Mouse (Mus musculus) gastrocnemius, postnatal 4 days (tissue): ENCODE measurements around the gene Ppp1r14a. TPM values are rescaled to one million over a fixed set of nuclear protein-coding genes. Genes with fewer than 3 reads are reported as not detected.

Experiments used
- DNase-seq, 2 experiments: peaks; one replicate each; pipeline ENCODE4 v3.0.0; 2021 to 2022; ENCODE audit warnings: low spot score in 2 of 2, mixed read lengths in 2 of 2
- total RNA-seq, 2 experiments: library from RNA; stranded (reverse); gene quantifications; 2 replicates each; pipeline ENCODE4 v1.2.3; 2021

The Ppp1r14a gene
- total RNA-seq, 2 experiments from 2014 or later, result 16.0 to 16.9 TPM

DNA sequence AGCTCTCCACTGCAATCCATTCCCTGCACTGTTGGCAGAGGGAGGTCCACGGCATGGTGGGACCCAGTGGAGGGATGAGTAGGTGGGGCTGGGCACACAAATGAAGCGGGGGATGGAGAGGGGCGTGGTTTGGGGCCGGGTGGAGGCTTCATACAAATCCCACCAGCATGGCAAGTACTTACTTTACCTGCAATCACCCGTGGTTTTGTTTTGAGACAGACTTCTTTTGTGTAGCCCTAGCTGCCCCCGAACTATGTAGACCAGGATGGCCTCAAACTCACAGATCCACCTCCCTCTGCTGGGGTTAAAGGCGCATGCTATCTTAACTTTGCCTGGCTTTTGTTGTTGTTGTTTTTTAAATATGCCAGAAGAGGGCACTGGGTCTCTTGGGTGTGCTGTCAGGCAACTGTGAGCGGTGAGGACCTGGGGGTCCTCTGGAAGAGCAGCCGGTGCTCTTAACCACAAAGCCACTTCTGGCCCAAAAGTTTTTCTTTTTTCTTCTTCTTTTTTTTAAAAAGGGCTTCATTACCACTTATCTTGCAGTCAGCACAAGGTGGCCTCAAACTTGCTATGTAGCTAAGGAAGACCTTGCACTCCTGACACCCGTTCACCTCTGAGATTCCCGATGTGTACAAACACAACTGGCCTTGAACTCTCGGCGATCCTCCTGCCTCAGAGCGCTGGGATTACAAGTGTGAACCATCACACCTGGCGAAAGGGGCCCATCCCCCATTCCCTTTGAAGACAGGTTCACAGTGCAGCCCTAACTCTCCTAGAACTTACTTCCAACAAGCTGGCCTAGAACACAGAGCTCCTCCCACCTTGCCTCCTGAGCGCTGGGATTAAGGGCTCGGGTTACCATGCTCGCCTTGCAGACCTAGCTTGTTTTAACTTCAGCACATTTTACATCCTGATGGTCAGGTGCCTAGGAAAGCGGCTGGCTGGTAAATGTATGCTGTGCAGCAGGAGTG, 30.5 kb downstream of the Ppp1r14a start:
- no peak for DNase-seq

DNA sequence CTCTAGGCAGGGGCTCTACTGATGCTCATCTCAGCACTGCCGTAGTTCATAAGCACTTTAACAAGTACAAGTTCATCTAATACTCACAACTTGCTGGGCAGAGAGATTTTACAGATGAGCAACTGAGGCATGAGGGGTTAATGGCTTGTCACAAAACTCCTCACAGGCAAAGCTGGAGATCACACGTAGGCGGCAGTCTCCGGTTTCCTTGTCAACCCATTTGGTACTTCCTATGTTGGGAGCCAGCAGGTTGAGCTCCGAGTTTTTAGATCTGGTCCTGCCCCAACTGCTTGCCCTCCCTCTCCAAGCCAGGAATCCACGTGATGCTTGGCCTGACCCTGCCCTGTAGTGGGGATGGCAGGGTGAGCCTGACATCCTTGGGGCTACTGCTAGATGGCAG, 38.0 kb downstream of the Ppp1r14a start:
- no peak for DNase-seq

DNA sequence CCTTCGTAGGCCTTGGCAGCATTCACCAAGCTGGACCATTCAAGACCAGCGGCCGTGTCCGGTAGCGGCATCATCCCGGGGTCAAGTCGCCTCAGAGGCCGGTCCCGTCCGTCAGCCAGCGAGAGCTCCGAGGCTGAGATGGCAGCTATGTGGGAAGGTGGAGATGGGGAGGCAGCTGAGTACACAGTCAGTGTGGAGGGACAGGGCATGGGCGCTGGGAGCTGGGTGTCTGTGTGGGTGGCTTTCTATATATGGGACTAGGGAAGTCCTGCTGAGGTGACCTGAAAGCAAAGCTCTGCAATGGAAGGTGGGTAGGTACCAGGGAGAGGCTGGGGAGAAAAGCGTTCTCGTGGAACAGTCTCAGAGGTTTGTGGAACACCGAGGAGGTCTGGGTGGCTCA, 39.9 kb downstream of the Ppp1r14a start:
- DNase-seq, result no peak

- no peak for DNase-seq
Measured at GRCm38 (mm10) chr7:29334156-29334555, 45.0 kb downstream of the Ppp1r14a start.

GRCm38 (mm10) chr7:29335276-29335675, 46.2 kb downstream of the Ppp1r14a start:
- DNase-seq, result no peak

- no peak for DNase-seq
Measured at GRCm38 (mm10) chr7:29335841-29336671, 46.9 kb downstream of the Ppp1r14a start.

- DNase-seq, result no peak
Measured at GRCm38 (mm10) chr7:29336795-29337319, 47.7 kb downstream of the Ppp1r14a start.

DNA sequence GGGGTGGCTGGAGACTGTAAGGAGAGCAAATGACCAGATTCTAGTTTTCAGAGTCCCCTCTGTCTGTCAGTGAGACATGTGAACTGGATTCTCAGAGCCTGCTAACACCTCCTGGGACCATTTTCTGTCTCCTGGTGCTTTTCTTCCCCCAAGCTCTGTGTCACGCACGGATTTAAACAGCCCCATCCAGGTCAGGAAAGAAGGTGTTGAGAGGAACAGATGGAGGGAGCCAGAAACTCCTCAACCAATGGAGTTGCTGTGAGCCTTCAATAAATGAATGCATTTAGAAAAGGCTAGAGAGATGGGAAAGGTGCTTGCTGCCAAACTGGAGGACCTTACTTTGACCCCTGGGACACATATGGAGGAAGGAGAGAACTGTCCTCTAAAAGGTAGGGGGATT, 48.7 kb downstream of the Ppp1r14a start:
- DNase-seq, result no peak

DNA sequence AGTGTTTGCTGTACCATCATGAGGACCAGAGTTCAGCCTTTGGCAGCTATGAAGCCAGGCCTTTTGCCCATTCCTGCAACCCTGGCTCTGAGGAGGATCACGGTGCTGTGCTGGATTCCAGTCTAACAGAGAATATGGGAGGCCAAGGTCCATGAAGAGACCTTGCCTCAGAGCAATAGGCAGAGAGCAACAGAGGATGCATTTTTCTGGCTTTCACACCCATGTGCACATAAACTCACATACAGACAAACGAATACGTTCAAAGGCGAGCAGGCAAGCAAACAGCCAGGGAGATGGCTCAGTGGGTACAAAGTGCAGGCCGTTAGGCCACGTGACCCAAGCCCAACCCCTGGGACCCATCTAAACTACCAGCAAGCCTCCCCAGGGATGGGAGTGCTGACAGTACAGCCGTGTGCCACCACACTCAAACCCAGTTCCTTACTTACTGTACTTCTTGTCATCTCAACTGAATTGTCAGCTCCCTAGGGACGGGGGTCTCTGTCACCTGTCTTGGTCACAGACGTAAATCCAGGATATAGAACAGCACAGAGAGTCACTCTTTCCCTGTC, 49.3 kb downstream of the Ppp1r14a start:
- DNase-seq, result no peak

GRCm38 (mm10) chr7:29338984-29339679, 50.0 kb downstream of the Ppp1r14a start:
- no peak for DNase-seq

DNA sequence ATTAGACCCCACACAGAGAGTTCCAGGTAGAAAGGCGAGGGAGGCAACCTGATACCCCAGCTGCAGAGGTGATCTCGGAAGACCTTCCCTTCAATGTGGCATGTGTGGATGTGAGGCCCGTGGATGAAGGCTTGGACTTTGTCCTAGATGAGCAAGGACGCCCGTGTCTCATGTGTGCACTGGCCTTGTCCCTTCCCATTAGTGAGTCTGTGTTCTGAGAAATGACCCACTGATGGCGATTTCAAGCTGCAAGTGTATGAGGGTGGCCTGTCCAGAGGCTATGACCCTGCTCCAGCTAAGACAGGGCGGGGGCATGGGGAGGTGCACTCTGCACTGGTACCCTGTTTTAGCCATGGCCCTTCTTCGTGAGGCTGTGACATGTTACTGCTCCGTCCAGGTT, 51.1 kb downstream of the Ppp1r14a start:
- DNase-seq, result no peak

- DNase-seq, result no peak
Measured at GRCm38 (mm10) chr7:29340838-29341237, 51.7 kb downstream of the Ppp1r14a start.

DNA sequence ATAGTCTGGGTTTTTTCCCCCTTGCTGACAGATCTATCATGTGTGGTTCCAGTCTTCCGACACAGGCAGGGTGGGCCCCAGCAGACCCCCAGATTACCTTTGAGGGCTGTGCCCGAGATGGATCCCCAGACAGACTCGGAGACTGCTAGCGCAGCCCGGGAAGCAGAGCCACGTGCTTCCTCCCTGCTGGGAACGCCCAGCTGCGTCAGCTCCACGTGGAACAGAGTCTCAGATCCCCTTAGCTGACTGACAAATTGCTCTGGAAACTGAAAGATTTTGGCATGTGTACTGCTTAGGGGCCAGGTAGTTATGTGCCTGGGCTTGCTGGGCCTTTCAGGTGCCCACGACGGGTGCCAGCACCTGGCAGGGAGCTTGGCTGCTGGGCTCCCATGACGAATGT, 52.6 kb downstream of the Ppp1r14a start:
- no peak for DNase-seq

- DNase-seq, result no peak
Measured at GRCm38 (mm10) chr7:29342489-29343092, 53.5 kb downstream of the Ppp1r14a start.

Other genes starting within 250 kb of the Ppp1r14a start
- 100 to 1,000 TPM; 420 to 483 TPM for gene Ryr1, start 164.1 kb upstream of the Ppp1r14a start, total RNA-seq
- 1 to 10 TPM; 2.3 to 3.0 TPM for gene Rasgrp4, start 154.5 kb upstream of the Ppp1r14a start, total RNA-seq
- gene Fam98c, start 133.1 kb upstream of the Ppp1r14a start, total RNA-seq, result 10 to 100 TPM; 12.8 to 13.2 TPM
- gene Ggn, start 119.1 kb upstream of the Ppp1r14a start, total RNA-seq, result under 1 TPM; 0.36 to 0.81 TPM
- 1 to 10 TPM; 2.9 to 3.3 TPM for gene Spred3, start 118.9 kb upstream of the Ppp1r14a start, total RNA-seq
- gene Psmd8, start 108.6 kb upstream of the Ppp1r14a start, total RNA-seq, result 100 to 1,000 TPM; 174 to 187 TPM
- gene Catsperg1, start 75.3 kb upstream of the Ppp1r14a start, total RNA-seq, result 1 to 10 TPM in 1 of 2 experiments, under 1 TPM in 1; 0.41 to 1.6 TPM
- gene Kcnk6, start 56.8 kb upstream of the Ppp1r14a start, total RNA-seq, result 1 to 10 TPM; 4.7 to 5.9 TPM
- gene Yif1b, start 51.0 kb upstream of the Ppp1r14a start, total RNA-seq, result 10 to 100 TPM; 57.3 to 58.5 TPM
- 1 to 10 TPM in 1 of 2 experiments, under 1 TPM in 1; 0.81 to 1.9 TPM for gene 2200002D01Rik, start 40.8 kb upstream of the Ppp1r14a start, total RNA-seq
- gene Spint2, start 7.4 kb upstream of the Ppp1r14a start, total RNA-seq, result 1 to 10 TPM; 7.3 to 9.6 TPM
- 1 to 10 TPM; 4.3 TPM for gene Dpf1, start 14.6 kb downstream of the Ppp1r14a start, total RNA-seq
- gene Sipa1l3, start 229.3 kb downstream of the Ppp1r14a start, total RNA-seq, result 10 to 100 TPM; 25.0 to 30.0 TPM